Mouse (Mus musculus): ENCODE measurements around the gene Mmp8. TPM values are rescaled to one million over a fixed set of nuclear protein-coding genes. Genes with fewer than 3 reads are reported as not detected.
A peak's percentile ranks its signal among the peaks of the same experiment; 100 is the strongest.

The Mmp8 gene
- polyA plus RNA-seq, 1 experiment from 2014 or later: 0.16 TPM

DNA sequence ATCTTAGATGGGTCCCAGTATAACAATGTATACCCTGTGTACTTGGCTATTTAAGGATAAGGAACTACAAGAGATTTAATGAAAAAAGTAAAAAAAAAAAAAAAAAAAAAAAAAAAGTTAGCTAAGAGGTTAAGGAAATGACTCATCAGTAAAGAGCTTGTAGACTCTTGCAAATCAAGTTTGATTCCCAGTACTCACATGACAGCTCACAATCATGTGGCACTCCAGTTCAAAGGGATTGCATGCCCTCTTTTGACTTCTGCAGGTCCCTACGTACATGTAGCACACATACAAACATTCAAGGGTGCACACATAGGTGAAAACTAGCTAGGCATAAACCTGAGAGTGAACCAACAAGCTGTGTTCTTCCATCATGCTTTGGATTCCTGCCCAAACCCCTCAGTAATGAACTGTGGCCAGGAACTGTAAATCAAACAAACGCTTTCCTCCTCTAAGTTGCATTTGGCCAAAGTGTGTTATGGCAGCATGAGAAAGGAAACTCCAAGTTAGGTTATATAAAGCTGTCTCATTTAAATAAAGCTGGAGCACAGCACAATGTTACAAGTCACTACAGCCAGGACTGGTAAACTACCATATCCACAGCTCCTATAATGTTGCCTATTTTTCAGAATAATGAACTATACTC lies 14.5 kb downstream of the Mmp8 start:
- H3K4me2 ChIP-seq (replicated peaks; ENCODE audit: low read depth, low read length): no peak overlapping the region
- H3K27me3 ChIP-seq (ENCODE audit: control insufficient read depth, insufficient read depth, low read length): no peaks in the 10 kb centered on the region
- WGBS: 36% methylated on average over 2 of the region's 2 CpGs
- H3K36me3 ChIP-seq (ENCODE audit: control insufficient read depth, insufficient read depth, low read length): no peaks in the 10 kb centered on the region
- no peaks in the 10 kb centered on the region for H3K4me1 ChIP-seq (ENCODE audit: control insufficient read depth, insufficient read depth, low read length)
- no peak overlapping the region for H3K4me3 ChIP-seq (ENCODE audit: low read length)
- ATAC-seq (ENCODE audit: low FRiP score, low TSS enrichment): peak; percentile 53; the same call in 1 of the 2 replicates
- no peak overlapping the region for H3K9ac ChIP-seq (ENCODE audit: low read depth, low read length)
- no peaks in the 10 kb centered on the region for H3K9me3 ChIP-seq (ENCODE audit: control insufficient read depth, low read length)
- no peak overlapping the region for H3K27ac ChIP-seq (ENCODE audit: low read depth, low read length)

DNA sequence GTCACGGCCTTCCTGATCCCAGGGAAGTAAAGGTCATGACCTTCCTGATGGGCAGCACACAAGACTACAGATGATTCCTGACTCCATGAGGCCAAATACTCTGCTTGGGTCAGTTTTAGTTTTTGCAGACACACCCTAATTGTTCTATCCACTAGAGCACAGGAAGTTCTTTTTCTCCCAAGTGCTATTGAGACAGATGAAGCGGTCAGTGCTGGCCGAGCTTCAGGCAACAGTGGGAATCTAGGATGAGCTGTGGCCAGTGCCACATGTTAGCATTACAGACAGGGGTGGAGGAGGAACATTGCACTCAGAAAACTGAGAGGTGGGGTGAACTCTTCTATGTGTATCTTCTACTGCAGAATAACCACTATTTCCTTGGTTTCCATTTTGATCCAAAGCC lies 17.3 kb downstream of the Mmp8 start:
- Histone ChIP-seq H3K4me3 (ENCODE audit: low read length) (no peak overlapping the region), H3K9me3 (ENCODE audit: control insufficient read depth, low read length) (no peaks in the 10 kb centered on the region), H3K27me3 (ENCODE audit: control insufficient read depth, insufficient read depth, low read length) (no peaks in the 10 kb centered on the region), H3K27ac (ENCODE audit: low read depth, low read length) (no peak overlapping the region), H3K9ac (ENCODE audit: low read depth, low read length) (no peak overlapping the region), H3K4me1 (ENCODE audit: control insufficient read depth, insufficient read depth, low read length) (no peaks in the 10 kb centered on the region), H3K36me3 (ENCODE audit: control insufficient read depth, insufficient read depth, low read length) (no peaks in the 10 kb centered on the region), H3K4me2 (replicated peaks; ENCODE audit: low read depth, low read length) (no peak overlapping the region)
- 79% methylated on average over 3 of the region's 3 CpGs for WGBS
- no peak for ATAC-seq (ENCODE audit: low FRiP score, low TSS enrichment)

DNA sequence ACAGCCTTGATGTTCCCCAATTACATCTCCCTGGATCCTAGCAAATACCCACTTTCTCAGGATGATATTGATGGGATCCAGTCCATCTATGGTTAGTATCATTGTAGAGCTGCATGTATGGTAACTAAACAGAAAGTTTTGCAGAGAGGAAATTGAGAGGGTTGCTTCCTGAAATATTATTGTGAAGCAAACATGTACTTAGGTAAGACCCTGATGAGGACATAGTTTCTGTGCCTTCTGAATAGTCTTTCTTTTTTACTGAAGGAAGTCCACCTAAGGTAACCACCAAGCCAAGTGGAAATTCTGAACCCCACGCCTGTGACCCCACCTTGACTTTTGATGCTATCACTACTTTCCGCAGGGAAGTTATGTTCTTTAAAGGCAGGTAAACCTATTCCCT lies 19.1 kb downstream of the Mmp8 start:
- Histone ChIP-seq H3K27ac (ENCODE audit: low read depth, low read length) (no peak overlapping the region), H3K4me2 (replicated peaks; ENCODE audit: low read depth, low read length) (no peak overlapping the region), H3K9me3 (ENCODE audit: control insufficient read depth, low read length) (no peaks in the 10 kb centered on the region), H3K27me3 (ENCODE audit: control insufficient read depth, insufficient read depth, low read length) (no peaks in the 10 kb centered on the region), H3K9ac (ENCODE audit: low read depth, low read length) (no peak overlapping the region), H3K36me3 (ENCODE audit: control insufficient read depth, insufficient read depth, low read length) (no peaks in the 10 kb centered on the region), H3K4me3 (ENCODE audit: low read length) (no peak overlapping the region), H3K4me1 (ENCODE audit: control insufficient read depth, insufficient read depth, low read length) (no peaks in the 10 kb centered on the region)
- ATAC-seq (ENCODE audit: low FRiP score, low TSS enrichment): no peak
- WGBS: 88% methylated on average over 2 of the region's 2 CpGs

DNA sequence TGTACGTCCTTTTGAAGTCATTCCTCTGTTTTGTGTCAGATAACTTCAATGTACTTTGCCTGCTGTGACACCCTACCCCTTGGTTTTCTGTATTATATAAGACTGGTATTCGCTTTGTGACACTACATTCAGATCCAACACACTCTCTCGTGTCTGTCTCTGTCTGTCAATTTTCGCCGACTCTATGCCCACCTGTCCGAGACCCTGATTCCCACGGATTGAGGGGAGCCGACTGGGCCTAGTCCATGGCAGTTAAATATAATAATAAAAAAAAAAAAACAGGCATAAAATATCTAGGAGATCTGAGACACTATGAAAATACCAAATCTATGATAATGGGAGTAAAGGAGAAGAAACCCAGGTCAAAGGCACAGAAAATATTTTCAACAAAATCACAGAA lies 31.8 kb downstream of the Mmp8 start:
- ATAC-seq (ENCODE audit: low FRiP score, low TSS enrichment): no peak
- H3K9me3 ChIP-seq (ENCODE audit: control insufficient read depth, low read length): no peaks in the 10 kb centered on the region
- no peak overlapping the region for H3K4me3 ChIP-seq (ENCODE audit: low read length)
- H3K4me1 ChIP-seq (ENCODE audit: control insufficient read depth, insufficient read depth, low read length): no peaks in the 10 kb centered on the region
- H3K27me3 ChIP-seq (ENCODE audit: control insufficient read depth, insufficient read depth, low read length): no peaks in the 10 kb centered on the region
- no peaks in the 10 kb centered on the region for H3K36me3 ChIP-seq (ENCODE audit: control insufficient read depth, insufficient read depth, low read length)
- no peak overlapping the region for H3K4me2 ChIP-seq (replicated peaks; ENCODE audit: low read depth, low read length)
- WGBS: 76% methylated on average over 8 of the region's 8 CpGs
- H3K9ac ChIP-seq (ENCODE audit: low read depth, low read length): no peak overlapping the region
- H3K27ac ChIP-seq (ENCODE audit: low read depth, low read length): no peak overlapping the region

DNA sequence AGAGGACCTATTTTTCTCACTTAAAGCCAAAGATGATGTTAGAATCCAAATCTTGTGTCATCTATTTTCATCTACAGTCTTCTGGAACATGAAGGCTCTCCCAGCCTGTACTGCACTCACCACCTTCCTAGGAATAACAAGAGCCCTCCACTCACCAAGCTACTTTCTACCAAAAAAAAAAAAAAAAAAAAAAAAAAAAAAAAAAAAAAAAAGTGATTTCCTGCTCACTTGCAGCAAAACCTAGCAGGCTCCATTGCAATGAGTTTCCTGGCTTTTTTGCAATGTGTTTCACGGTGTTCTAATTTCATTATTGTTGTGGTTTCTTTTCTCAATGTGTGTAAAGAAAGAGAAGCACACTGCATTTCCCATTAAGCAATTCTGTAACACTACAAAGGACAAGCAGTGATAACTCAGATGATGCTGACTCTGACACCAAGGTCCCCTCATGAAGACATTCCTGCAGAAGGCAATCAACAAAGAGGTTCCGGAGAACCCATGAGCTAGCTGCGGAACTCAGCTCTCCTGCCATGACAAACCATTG lies 35.1 kb downstream of the Mmp8 start:
- Histone ChIP-seq H3K27ac (ENCODE audit: low read depth, low read length) (no peak overlapping the region), H3K4me1 (ENCODE audit: control insufficient read depth, insufficient read depth, low read length) (no peaks in the 10 kb centered on the region), H3K27me3 (ENCODE audit: control insufficient read depth, insufficient read depth, low read length) (no peaks in the 10 kb centered on the region), H3K4me3 (ENCODE audit: low read length) (no peak overlapping the region), H3K4me2 (replicated peaks; ENCODE audit: low read depth, low read length) (no peak overlapping the region), H3K9ac (ENCODE audit: low read depth, low read length) (no peak overlapping the region), H3K9me3 (ENCODE audit: control insufficient read depth, low read length) (no peaks in the 10 kb centered on the region), H3K36me3 (ENCODE audit: control insufficient read depth, insufficient read depth, low read length) (no peaks in the 10 kb centered on the region)
- 92% methylated on average over 3 of the region's 3 CpGs for WGBS
- ATAC-seq (ENCODE audit: low FRiP score, low TSS enrichment): no peak

DNA sequence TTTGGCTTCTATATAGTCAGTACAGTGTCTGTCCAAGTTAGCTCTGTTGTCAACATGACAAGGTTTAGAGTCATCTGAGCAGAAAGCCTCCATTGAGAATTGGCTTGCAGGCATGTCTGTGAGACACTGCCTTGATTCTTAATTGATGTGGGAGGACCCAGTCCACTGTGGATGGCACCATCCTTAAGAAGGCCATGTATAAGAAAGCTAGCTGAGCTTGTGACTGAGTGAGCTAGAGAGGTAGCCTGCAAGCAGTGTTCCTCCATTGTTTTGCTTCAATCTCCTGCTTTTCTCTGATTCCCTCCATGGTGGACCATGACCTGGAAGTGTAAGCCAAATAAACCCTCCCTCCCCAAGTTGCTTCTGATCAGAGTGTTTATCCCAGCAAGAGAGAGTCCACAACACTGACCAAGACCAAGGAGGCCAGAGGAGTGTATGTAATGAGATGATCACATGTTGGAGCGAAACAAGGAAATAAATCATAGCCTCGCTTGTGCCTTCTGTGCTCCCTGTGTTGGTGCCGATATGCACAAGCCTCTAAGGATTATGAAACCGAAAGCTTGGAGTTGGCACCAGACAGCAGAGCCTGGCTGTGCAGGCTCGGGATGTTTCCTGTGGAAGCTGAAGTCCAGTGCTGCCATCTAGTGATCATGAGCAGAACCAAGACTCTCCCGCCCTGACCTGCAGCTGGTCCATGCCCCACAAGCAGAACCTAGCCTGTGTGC lies 36.7 kb downstream of the Mmp8 start:
- Histone ChIP-seq H3K9me3 (ENCODE audit: control insufficient read depth, low read length) (no peaks in the 10 kb centered on the region), H3K4me3 (ENCODE audit: low read length) (peak overlapping the region; percentile 29; the same call in 1 of the 2 replicates), H3K36me3 (ENCODE audit: control insufficient read depth, insufficient read depth, low read length) (no peaks in the 10 kb centered on the region), H3K4me1 (ENCODE audit: control insufficient read depth, insufficient read depth, low read length) (no peaks in the 10 kb centered on the region), H3K9ac (ENCODE audit: low read depth, low read length) (no peak overlapping the region; the same call in 1 of the 2 replicates), H3K27me3 (ENCODE audit: control insufficient read depth, insufficient read depth, low read length) (no peaks in the 10 kb centered on the region), H3K27ac (ENCODE audit: low read depth, low read length) (no peak overlapping the region), H3K4me2 (replicated peaks; ENCODE audit: low read depth, low read length) (peak overlapping the region; percentile 46)
- 12% methylated on average over 6 of the region's 6 CpGs for WGBS
- peak; percentile 99 for ATAC-seq (ENCODE audit: low FRiP score, low TSS enrichment)

DNA sequence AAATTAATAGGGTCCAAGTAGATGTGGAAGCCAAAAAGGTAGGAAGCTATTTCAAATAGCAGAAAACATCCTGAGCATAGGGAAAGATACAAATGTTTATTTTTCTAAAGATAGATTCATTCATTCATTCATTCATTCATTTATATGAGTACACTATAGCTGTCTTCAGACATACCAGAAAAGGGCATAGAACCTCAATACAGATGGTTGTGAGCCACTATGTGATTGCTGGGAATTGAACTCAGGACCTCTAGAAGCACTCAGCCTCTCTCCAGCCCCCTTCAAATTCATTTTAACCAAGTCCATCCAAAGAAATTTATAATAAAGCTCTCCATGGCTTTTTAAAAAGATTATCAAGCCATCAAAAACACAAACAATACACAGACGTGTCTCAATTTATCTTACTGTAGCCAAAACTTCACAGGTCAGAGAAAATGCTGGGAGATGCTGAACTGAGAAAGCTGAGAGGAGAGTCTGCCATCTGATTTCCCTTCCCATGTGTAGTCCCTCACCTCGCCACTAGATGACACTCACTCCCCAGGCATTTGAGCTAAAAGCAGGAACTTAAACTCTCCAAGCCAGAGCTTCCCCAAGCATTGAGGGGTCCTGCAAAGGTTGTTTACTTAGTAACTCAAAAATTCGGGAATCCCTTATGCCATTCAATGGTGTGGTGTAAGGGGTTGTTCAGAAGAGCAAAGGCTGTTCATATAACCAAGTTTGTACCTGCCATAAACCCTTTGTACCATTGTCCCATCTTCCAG lies 44.9 kb downstream of the Mmp8 start:
- no peak overlapping the region for H3K9ac ChIP-seq (ENCODE audit: low read depth, low read length)
- H3K27ac ChIP-seq (ENCODE audit: low read depth, low read length): no peak overlapping the region
- no peaks in the 10 kb centered on the region for H3K4me1 ChIP-seq (ENCODE audit: control insufficient read depth, insufficient read depth, low read length)
- ATAC-seq (ENCODE audit: low FRiP score, low TSS enrichment): peak; percentile 73; the same call in 1 of the 2 replicates
- no peaks in the 10 kb centered on the region for H3K27me3 ChIP-seq (ENCODE audit: control insufficient read depth, insufficient read depth, low read length)
- H3K4me3 ChIP-seq (ENCODE audit: low read length): no peak overlapping the region
- H3K36me3 ChIP-seq (ENCODE audit: control insufficient read depth, insufficient read depth, low read length): no peaks in the 10 kb centered on the region
- no peaks in the 10 kb centered on the region for H3K9me3 ChIP-seq (ENCODE audit: control insufficient read depth, low read length)
- H3K4me2 ChIP-seq (replicated peaks; ENCODE audit: low read depth, low read length): no peak overlapping the region
- WGBS: 4% methylated on average over 3 of the region's 3 CpGs

DNA sequence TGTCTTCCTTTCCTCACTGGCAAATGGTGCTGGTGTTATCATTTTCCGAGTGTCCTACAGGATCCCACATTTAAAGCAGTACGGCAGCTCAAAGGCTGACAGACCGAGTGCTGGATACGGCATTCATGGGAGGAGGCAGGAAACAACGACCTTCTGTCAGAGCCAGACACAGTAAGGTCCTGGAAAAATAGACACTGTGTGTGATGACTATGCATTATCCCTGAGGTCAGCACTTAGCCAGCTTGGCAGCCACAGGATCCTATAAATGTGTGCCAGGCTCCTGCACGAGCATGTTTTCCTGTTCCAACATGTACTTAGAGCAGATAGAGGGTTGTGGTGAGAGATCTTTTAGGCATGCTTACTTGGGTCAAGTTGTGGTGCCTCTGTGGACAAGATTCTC lies 45.7 kb downstream of the Mmp8 start:
- H3K36me3 ChIP-seq (ENCODE audit: control insufficient read depth, insufficient read depth, low read length): no peaks in the 10 kb centered on the region
- no peak overlapping the region for H3K4me3 ChIP-seq (ENCODE audit: low read length)
- no peak for ATAC-seq (ENCODE audit: low FRiP score, low TSS enrichment)
- no peaks in the 10 kb centered on the region for H3K9me3 ChIP-seq (ENCODE audit: control insufficient read depth, low read length)
- H3K4me2 ChIP-seq (replicated peaks; ENCODE audit: low read depth, low read length): no peak overlapping the region
- no peak overlapping the region for H3K9ac ChIP-seq (ENCODE audit: low read depth, low read length)
- H3K27ac ChIP-seq (ENCODE audit: low read depth, low read length): no peak overlapping the region
- WGBS: 64% methylated on average over 6 of the region's 6 CpGs
- H3K4me1 ChIP-seq (ENCODE audit: control insufficient read depth, insufficient read depth, low read length): no peaks in the 10 kb centered on the region
- H3K27me3 ChIP-seq (ENCODE audit: control insufficient read depth, insufficient read depth, low read length): no peaks in the 10 kb centered on the region

DNA sequence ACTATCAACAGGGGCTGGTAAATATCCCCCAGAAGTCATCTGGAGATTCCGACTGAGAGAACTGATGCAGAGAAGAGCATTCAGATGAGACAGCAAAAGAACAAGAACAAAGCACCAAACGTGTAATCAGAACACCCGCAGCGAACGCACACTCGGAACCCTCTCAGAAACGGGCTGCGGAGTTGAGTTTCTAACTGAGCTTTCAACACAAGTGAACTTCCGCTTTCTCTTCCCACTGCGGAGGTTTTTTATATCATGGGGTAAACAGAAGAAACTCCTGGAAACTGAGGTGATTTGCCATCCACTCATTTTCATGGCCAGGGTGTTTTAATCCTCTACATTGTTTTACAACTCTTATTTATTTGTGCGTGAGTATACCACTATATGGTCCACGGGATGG lies 47.4 kb downstream of the Mmp8 start:
- ATAC-seq (ENCODE audit: low FRiP score, low TSS enrichment): no peak
- 86% methylated on average over 12 of the region's 12 CpGs for WGBS
- Histone ChIP-seq H3K9me3 (ENCODE audit: control insufficient read depth, low read length) (no peaks in the 10 kb centered on the region), H3K9ac (ENCODE audit: low read depth, low read length) (no peak overlapping the region), H3K4me1 (ENCODE audit: control insufficient read depth, insufficient read depth, low read length) (no peaks in the 10 kb centered on the region), H3K27me3 (ENCODE audit: control insufficient read depth, insufficient read depth, low read length) (no peaks in the 10 kb centered on the region), H3K4me2 (replicated peaks; ENCODE audit: low read depth, low read length) (no peak overlapping the region), H3K4me3 (ENCODE audit: low read length) (no peak overlapping the region), H3K36me3 (ENCODE audit: control insufficient read depth, insufficient read depth, low read length) (no peaks in the 10 kb centered on the region), H3K27ac (ENCODE audit: low read depth, low read length) (no peak overlapping the region)

Data from kidney, embryonic 14.5 days (tissue).